Mouse (Mus musculus) embryo, embryonic 10 days (tissue): ENCODE data around the gene Babam2.

Experiments
- DNase-seq: peaks from one replicate; pipeline ENCODE4 v3.0.0-alpha.2; 2015; ENCODE audit warnings: low spot score

Babam2 gene

DNA sequence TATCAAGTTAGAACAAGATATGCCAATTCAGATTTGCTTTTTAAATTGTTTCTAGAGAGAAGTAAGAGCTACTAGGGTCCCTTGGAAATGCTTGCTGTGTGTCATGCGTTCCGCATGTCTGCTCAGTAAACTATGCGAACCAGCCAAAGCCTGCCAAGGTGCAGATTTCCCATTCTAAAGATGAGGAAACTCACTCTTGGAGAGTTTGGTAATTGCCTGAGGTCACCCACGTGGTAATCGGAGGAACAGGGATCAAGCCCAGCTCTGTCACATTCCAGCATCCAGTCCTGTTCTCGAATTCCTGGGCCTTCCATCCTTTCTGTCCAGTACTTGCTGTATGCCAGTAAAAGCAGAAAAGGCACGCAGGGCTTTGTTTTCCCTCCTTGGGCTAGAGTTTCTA, 345.7 kb downstream of the Babam2 start:
- no peak for DNase-seq

DNA sequence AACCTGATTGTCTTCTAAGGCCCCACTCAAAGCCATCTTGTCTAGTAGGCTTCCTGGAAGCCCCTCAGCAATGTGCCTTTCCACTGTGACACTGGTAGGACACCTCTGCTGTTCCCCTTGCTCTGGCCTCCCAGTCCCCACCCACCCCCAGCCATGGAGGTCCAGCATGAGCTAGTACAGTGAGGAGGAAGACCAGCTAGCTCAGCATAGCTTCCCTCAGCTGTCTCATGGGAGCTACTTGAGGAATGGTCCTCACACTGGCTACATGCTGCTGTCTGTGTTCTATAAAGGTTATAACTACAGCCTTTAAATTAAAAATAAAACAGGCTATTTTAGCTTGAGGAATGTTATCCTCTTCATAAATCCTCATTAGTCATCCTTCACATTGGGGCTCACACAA, 346.5 kb downstream of the Babam2 start:
- no peak for DNase-seq

DNA sequence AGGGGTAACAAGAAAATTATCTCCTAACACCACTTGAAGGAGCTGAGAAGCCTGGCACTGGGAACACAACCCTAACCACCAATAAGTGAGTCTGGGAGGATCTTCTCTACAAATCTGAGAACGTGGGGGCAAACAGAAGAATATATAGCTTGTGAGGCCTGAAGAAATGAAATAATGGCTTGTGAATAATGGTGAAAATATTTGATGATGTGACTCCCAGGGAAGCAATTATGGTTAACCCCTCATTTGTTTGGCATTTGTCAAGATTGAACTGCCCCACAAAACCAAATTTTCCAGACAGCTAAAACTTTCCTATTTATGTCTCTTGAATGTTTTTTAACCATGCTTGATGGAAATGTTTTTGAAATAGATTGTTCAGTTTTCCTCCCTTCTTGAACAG, 354.4 kb downstream of the Babam2 start:
- no peak for DNase-seq

DNA sequence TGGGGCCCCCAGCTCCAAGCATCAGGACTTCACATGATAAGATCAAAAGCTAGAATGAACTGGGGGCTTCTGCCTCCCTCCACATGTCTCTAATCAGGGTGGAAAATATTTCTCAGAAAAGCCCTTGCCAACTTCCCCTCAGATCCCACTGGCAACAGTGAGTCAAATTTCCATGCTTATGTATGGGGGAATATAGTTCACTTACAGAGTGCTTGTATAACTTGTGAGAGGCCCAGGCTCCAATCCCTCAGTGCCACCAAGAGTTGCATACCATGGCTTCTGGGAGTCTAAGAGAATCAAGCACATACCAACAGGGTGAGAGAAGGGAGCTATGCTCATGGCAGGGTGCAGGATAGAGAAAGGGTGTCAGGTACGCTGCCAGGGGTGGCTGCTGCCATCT, 355.0 kb downstream of the Babam2 start:
- no peak for DNase-seq

DNA sequence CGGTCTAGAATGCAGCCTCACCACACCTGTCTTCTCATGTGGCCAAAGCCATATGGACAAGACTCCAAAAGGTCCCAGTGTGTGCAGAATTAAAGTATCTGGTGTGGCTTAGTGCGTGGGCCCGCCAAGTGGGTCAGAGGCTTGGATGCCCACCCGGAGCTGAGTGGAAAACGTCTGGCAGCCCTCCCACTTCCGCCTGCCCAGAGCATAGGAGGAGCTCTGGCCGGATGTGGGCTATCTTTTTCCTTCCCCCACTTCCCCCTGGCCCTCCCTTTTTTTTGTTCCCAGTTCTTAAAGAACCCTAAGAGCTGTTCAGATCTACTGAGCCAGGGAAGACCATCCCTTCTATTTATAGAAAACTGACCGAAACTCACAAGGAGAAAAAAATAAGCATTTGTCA, 356.0 kb downstream of the Babam2 start:
- no peak for DNase-seq

DNA sequence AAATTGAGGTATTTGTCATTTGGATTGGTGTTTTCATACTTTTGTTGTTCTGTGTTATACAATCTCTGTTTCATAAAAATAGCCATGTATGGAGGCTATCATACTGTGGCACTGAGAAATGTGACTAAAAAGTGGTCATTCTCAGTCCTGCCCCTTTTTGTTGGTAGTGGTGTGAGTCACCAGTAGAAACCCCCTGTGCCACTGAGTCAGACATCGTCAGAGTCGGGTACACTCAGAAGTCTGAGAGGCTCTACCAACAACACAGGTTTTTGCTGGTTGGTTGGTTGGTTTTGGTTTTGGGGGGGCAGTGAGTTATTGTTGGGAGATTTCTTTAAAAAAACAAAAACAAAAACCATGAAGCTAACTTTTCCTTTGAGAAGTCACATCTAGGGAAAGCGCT, 358.2 kb downstream of the Babam2 start:
- no peak for DNase-seq

DNA sequence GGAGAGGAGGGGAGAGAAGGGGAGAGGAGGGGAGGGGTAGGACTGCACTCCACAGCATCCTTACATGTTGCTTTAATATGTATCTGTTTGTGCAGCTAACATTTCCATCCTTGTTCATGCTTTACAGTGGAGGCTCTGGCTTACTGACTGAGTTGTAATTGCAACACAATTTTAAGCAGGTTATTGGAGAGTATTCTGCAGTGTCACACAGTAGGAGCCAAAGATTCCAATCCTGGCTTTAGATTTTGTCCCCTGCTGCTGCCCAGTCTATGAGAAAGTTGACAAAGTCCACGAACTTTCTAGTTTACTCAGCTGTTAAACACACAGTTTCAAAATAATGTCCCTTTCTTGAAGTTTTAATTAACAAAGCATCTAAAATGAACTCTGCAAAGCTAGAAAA, 358.6 kb downstream of the Babam2 start:
- no peak for DNase-seq

DNA sequence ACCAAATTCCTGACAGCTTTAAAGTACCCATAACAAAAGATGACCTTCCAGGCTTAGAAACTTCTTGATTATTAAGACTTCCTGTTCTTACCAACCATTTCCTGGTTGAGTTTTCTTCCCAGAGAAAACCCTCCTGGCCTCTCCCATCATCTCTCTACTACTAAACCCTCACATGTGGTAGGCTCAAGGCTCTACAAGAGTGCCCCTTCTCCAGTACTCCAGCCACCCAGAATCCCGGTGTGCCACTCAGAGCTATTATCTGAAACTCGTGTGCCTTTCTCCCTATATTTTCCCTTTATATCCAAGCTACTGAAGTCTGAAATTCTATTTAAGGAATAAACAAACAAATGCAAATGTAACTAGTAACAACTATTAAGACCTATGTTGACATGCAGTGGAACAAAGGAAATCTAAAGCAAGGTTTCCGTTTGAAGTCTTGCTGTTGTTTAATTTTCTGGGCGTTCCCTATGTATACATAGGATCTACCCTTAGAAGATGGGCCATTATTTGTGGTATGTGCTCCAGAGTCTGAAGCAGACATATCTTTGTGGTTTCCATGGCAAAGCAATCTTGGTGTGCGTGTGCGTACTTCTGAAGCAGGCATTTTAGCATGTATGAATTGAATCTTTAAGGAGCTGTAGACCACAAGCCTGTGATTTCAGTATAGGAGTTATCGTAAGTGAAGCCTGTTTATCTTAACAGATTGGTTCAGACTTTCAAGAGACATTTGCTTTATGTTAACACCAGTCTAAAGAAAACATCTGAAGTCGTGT, 361.2 kb downstream of the Babam2 start:
- DNase-seq, result no peak

DNA sequence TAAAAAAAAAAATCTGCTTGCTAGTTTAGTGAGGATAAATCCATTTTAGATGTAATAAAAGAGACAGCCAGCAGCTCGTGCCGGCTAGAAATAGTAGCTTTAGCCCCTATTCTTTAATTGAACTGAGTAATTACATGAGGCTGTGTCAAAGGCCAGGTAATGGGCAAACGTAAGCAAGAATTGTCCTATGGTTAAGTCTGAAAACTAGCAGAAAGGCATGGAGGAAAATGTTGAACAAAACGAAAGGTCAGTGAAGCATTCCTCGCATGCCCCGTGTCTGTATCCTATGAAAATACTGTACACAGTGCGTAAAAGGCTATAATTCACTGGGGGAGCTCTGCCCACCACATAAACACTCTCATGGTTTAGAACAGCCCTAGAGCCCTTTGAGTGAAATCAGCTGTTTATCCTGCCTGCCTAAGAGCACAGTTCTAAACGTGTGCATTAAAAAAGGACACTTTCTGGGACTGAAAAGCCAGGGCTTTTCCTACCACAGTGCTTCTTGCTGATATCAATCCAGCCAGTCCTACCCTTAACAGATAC, 361.8 kb downstream of the Babam2 start:
- no peak for DNase-seq

DNA sequence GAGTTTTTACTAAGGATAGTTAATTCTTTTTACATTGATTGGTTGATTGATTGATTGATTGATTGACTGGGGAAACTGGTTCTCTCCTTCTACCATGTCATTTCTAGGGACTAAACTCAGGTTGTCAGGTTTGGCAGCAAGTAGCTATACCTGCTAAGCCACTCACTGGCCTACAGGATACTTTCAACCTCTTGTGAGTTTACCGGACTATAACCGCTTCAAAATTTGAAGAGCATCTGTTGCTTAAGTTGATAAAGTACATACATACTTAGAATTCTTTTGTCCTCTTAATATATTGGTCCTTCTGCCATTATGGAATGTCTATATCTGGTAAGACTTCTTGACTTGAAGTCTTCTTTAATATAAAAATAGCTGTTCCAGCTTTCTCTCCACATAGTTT, 363.0 kb downstream of the Babam2 start:
- no peak for DNase-seq

DNA sequence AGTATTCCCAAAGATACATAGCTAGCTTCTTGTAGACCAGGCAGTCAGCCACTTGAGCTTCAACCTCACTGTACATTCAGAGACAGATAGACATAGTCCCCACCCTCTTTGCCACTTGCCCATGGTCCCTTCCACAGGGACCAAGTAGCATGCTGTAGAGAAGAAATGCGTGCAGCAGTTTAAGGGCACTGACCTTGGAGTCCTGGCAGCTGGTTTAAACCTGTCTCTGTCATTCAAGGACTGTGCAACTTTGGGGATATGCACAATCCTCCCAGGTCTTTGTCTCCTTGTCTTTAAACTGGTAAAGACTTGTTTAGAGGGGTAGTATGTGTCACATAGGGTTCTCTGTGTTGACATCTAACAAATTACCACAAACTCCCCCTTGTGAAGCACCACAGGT, 364.4 kb downstream of the Babam2 start:
- no peak for DNase-seq

DNA sequence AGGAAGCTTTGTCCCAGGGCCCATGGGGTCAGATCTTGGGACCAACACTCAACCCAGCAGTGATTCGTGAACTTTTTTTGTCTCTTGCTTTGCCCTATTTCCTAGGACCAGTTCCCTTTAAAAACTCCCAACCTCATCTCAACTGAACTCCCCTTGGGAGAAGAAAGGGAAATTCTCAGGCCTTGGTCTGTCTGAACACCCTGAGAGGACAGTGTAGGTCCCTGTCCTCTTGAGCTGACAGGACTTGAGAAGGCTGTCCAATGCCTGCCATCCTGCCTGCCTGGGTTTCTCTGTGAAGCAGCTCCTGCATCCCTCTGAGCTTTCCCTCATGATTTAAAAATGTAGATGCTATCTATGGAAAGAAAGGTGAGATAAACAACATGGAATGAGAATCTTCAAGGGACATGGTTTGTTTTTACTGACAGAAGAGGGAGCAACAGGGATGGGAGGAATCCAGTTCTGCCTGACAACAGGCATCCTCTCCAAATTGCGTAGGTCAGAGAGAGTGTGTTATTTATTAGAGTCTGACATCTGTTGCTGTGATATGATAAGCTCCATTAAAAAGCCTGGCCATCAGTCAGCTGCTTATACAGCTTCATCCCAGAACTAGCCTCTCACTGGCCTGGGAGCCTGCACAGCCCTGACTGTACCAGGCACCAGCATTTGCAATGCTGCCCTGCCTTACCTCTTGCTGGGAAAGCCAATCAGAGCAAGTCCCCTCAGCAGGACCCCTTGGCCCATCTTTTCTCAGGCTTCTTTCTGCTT, 367.0 kb downstream of the Babam2 start:
- DNase-seq, result no peak

DNA sequence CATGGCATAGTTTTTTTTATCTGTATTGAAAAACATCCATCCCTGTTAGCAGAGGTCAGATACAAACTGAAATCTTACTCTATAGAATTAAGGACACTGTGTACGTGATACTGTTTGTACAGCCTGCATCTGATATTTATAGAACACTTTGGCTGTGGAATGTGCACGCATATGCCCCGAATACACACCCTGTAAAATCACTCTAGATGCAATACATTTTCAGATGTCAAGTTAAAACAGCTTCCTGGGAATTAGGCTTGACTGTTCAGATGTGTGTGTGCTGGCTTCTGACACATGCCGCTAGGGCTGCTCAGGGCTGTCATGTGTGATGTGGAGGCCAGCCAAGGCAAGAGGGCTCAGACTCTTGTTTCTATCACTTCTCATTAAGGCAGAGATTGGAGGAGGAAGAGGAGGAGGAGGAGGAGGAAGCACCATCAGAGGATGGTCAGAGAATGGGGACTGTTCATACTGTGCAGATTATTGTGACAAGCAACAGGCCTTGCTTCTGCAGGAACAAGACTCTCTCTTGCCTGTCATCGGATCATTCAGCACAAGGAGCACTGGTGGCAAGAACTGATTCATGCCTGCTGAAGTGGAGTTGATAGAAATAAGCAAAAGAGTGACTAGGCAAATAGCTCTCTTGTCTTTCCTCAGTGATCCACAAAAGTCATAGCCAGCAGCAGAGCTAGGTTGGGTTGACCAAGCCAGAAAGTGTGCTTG, 368.7 kb downstream of the Babam2 start:
- no peak for DNase-seq

DNA sequence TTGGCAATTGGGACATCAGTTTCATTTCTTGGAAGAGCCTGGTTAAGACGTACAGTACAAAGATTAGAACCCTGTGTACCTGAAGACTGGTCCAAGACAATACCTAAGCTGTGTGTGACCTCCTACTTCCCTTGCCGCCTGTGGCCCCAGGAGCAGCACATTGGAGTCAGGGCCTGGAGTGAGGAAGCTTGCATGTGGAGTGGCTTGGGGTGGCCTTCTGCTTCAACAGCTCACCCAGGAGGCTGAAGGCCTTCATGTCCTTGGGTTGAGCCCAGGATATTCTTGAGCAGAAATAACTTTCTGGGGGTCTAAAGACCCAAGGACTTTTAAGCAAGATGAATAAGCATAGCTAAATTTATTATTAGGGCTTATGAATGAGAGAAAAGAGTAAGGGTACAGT, 369.4 kb downstream of the Babam2 start:
- no peak for DNase-seq

DNA sequence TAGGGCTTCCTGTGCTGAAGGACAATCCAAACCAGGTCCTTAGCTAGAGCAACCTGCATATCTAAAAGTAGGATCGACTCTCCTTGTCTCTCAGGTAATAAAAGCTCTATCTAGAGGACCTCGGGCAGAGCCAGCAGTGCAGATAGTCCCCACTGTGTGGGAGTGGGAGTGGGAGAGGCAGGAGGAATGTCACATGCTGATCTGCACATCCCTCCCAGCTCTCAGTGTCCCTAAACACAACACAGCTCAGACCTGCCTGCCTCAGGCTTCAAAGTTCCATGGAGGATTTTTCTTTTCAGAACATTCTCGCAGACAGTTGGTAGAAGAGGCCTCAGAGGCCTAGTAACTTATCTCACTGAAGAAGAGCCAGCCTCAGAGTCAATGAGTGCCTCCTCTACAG, 371.1 kb downstream of the Babam2 start:
- DNase-seq, result no peak

DNA sequence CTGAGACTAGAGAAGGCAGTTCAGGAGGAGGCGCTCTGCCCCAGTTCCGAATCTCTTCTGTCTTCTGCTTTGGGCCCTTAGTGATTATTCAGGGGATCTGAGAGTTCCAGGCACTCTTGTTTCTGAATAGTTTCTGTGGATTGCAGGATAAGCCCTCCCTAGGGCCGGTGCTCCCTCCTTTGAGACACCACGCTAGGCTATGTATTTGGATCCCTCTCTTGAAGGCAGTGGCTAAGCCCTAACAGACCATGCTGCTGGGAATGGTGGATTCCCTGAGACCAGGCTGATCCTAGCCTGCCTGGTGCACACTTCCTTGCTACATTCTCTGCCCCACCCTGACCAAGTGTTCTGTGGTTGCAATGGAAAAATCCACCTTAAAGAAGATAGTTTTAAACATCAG, 371.6 kb downstream of the Babam2 start:
- no peak for DNase-seq

DNA sequence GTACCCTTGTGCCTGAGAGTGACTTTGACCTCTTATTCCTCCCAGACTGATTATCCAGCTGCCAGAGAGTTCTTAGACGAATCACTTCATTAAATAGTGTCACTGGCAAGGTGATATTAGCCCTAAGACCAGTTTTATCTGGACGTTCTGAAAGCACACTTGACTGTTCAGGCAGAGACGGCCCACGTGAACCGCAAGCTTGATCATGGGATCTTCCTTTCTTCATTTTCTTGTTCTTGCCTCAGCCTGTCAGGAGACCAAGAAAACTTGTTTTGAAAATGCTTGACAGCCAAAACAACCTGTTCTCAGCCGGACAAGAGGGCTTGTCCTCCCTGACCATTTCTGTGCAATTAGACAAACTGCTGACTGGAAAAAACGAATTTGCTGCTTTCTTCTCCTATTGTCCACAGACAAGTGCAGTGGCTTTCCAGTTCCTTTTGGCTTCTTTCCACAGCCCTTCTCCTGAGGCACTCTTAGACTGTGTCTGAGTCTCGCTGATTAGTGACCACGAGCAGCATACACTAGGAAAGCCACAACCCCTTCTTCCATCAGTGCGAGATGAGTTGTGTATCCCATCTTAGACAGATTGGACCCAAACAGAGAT, 372.2 kb downstream of the Babam2 start:
- DNase-seq, result no peak

DNA sequence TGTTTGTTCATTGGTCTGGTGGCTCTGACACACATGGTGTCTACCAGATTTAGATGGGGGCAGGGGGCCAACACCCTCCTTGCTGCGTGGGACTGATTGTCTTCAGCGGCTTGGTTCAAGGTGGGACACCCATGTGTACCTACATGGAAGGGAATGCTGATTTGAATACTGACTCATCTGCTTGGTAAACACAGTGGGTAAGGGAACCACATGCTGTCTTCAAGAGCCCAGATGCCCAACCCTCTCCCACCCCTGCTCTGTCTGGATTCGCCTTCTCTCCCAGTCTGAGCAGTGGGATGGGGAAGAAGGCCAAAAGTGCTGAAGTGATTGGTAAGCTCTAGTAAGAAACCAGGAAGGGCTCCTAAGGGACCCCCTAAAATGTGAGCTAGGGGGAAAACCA, 373.3 kb downstream of the Babam2 start:
- DNase-seq, result no peak

DNA sequence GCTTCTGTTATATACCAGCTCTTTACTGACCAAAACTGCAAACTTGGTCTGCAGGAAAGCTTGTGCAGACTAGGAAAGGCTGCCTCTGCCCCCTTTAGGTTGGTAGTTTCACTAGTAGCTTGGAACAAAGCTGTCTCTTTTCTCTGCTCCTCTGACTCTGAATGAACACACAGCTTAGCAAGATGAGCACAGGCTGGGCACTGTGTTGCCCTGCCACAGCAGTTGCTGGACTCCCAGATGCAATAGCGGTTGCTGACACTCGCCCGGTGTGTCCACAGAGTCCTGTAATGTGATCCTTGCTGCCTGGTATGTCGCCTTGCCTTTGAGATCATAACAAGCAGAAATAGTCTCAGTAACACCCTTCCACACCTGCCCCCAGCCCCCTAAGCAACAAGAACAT, 373.8 kb downstream of the Babam2 start:
- no peak for DNase-seq

DNA sequence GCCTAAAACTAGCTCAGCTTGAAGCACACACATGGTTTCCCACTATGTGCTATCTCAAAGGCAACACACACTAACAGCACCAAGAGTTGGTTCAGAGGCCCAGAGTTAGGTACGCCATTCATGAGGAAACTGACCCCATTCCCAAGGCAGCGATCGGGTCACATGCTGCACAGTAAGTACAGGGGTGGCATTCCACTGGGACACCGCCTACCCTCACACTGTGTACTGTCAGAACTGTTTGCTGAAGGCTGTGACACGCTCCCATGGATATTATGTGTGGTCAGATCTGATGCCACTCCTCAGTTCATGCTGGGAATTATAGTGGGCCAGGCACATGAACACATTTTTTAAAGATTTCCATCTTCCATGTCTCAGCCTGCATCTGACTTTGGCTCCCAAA, 374.3 kb downstream of the Babam2 start:
- no peak for DNase-seq

DNA sequence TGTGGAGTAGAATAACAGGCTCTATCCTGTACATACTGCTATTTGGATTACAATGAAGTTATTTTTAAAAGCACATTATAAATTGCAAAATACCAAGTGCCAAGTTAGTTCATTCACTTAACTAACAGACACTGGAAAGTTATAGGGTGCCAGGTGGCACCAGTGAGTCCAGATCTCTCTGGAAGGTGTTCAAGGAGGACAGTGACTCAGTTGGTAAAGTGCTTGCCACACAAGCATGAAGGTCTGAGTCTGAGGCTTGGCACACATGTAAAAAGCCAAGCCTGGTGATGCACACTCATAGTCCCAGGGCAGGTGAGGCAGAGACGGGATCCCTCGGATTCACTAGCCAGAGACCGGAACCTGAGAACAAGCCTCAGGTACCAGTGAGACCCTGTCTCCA, 375.4 kb downstream of the Babam2 start:
- no peak for DNase-seq

DNA sequence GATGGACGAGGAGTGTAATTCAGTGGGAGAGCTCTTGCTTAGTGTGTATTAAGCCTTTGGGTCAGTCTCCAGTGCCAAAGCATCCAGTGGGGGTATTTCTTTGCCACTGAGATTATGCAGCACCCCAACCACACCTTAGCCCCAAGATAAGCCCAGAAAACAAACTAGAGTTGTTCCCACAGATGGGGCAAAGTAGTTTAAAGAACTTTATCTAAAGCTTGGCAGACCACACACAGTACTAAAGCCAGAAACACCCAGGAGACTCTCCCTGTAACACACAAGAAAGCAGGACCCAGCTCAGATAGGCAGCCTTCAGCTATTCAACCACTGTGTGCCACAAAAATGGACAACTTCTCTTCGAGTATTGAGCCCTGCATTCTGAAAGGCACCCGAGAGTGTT, 376.6 kb downstream of the Babam2 start:
- DNase-seq, result no peak
